Mouse (Mus musculus): Measurements from ENCODE around the gene Pla2g4b. TPM values are rescaled to one million over a fixed set of nuclear protein-coding genes. Genes with fewer than 3 reads are reported as not detected.

Pla2g4b gene
- total RNA-seq, 2 experiments from 2014 or later: 3.6 to 3.7 TPM

DNA sequence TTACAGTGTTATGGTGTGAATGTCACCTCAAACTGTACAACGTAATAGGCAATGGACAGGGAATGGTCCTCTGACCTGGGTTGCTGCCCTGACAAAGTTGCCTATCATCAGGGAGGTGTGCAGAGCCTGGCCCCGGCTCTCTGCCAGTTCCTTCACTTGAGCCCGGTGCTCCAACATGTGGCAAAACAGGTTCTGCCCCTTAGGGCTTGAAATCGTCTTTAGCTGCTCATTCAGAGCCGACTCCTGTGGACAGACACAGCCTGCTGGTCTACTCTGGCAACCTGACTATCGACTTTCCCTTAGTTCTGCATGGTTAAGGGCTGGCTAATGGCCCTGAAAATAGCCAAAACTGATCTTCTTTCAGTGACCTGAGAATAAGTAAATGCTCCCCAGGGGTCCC, 27.0 kb downstream of the Pla2g4b start:
- no peak for DNase-seq (ENCODE audit: low spot score in 2 of 2)

DNA sequence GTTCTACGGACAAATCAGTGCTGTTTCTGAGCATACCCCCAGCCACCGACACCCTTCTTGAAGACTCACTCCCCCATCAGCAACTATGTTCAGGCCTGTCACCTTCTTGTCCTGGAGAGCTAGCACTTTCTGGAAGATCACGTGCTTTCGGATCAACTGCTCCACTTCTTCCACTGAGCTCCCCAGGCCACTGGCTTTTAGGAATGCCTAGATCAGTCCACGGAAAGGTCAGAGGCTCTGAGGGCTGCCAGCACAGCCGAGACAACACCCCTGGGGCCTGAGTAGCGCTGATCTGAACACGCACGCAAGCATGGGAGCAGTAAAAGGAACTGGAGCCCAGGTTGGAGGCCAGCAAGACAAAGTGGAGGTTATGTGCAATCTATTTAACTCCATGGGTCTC, 27.4 kb downstream of the Pla2g4b start:
- no peak for DNase-seq (ENCODE audit: low spot score in 2 of 2)

DNA sequence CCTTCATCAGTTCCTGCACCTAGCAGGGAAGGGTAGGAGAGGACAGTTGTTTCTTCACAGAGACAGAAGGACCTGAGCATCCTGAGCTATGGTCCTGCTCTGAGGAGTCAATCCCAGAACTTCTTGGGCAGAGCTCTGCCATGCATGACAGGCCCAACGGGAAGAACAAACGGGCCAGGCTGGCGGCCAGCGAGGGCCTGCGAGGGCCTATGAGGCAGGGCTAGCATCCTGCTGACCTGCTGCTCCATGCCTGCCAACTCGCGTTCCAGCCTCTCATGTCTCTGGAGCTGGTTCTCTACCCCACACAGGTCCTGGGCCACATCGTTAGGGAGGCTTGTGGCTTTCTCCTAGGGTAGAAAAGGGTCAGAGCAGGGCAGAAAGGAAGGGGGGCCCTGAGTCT, 29.0 kb downstream of the Pla2g4b start:
- DNase-seq (ENCODE audit: low spot score in 2 of 2): no peak

DNA sequence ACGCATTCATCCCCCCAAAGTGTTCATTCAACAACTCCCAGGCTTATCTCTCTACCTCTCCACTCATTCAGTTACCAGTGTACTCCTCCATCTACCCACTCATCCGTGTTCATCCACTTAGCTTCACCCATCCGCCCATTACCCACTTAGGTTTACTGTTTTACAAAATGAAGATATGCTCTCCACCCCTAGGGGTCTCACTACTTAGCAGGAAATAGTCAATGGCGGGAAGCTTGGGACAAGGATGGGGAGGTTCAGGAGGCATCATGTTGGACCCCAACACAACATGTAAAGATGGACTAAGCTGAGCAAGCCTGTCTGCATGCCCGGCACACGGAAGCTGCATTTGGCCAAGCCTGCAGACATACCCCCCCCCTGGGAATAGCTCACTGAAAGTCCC, 31.4 kb downstream of the Pla2g4b start:
- no peak for DNase-seq (ENCODE audit: low spot score in 2 of 2)

DNA sequence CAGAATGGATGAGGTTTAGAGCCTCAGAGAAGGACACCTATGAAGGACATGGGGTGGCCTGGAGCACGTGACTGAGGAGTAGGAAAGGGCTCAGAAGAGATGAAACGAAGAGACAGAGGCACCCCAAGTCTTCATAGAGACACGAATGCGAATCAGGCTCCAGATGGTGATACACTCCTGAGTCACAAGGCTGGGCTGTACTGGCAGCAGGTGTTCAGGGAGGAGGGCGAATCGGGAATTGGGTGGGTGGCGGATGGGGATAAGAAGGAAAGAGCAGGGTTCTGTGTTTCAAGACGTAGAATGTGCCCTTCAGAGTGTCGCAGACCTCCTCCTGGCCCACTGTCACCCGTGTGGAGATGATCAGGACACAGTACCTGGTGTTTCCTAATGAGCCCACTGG, 32.0 kb downstream of the Pla2g4b start:
- DNase-seq (ENCODE audit: low spot score in 2 of 2): no peak

DNA sequence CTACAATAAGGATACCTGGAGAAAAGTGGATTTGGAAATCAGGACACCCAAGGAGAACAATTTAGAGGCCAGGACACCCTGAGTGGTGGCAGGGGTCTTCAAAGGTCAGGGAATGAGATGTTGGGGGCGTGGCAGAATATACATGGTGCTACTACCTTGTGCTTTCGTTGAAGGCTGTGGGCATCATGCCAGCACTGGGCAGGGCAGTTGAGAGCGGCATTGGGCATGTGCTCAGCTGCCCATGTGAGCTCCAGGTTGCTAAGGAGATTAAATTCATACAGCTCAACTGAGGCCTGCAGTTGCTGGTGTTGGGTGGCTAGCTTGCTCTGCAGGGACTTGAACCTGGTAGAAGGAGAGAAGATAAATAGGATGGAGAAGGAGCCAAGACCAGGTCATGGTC, 33.0 kb downstream of the Pla2g4b start:
- DNase-seq (ENCODE audit: low spot score in 2 of 2): no peak

DNA sequence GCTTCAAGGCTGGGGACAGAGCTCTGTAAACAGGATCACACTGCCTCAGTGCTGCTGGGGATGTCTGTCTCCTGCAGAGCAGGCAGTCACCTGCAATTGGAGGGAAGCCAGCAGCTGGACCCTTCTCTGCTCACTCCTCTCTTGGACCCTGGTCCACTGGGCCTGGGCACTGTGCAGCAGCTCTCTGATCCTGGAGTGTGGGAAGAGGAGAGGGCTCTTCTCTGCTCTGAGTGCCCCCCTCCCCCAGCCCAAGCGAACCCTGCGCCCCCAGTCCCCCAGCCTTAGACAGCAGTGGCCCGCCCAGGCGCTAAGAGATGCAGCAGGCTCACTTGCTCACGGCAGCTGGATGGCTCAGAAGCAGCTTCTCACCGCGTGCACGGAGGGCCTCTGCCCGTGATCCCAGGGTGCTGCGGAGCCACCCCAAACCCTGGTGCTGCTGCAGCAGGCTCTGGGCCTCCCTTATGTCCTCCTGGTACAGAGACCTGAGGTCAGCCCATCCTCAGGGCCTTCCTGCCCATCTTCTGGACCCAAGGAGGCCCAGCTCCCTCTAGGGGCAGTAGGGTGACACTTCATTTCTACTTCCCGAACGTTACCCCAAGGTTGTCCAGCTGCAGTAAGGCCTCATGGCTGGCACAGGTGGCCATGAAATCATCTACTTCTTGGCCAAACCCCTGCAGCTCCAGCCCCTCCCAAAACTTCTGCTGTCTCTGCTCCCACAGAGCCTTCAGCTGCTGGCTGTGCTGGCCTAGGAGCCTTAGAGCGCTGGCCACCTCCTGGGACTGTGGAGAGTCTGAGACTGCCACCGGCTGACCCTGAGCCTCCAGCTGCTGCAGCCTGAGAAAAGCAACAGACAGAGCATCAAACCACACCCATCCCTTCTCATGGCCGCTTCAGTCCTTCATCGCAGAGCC, 35.6 kb downstream of the Pla2g4b start:
- DNase-seq (ENCODE audit: low spot score in 2 of 2): no peak

DNA sequence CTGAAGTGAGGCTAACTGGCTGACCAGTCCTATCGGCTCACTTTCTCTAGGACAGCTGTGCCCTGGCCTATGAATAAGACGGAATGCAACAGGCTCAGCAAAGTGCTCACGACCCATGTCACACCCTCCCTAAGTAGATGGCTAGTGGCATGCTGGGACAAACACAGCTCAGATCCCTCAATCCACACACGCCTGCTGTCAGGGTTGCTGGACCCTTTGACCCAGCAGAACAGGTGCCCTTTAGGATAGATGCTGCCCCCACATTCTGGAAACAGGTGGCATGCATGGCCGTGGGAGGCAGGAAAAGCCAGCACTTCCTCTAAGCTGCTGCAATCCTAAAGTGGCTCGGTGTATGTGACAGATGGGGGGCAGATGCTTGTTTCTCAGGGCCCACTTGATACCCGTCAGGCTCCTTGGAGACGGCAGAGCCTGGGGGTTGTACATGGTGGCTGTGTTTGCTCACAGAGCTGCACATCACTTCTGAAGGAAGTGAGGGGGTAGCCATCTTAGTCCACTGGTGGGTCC, 36.3 kb downstream of the Pla2g4b start:
- no peak for DNase-seq (ENCODE audit: low spot score in 2 of 2)

DNA sequence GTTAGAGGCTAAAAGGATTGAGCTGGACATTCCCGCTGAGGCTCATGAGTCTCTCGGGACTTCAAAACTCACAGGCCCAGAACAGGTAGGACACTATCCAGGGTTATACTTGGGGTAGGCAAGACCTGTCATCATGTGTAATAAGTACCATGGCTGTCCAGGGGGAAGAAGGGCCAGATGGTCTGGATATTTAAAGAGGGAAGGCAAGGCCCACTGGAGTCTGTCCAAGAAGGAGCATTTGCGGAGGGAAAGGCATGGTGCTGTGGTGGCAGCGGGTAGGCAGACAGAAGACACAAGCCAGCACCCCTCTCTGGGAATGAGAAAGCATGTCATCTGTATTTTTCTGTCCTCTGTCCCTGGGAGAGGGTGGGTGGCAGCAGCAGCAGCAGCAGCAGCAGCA, 40.9 kb downstream of the Pla2g4b start:
- no peak for DNase-seq (ENCODE audit: low spot score in 2 of 2)

DNA sequence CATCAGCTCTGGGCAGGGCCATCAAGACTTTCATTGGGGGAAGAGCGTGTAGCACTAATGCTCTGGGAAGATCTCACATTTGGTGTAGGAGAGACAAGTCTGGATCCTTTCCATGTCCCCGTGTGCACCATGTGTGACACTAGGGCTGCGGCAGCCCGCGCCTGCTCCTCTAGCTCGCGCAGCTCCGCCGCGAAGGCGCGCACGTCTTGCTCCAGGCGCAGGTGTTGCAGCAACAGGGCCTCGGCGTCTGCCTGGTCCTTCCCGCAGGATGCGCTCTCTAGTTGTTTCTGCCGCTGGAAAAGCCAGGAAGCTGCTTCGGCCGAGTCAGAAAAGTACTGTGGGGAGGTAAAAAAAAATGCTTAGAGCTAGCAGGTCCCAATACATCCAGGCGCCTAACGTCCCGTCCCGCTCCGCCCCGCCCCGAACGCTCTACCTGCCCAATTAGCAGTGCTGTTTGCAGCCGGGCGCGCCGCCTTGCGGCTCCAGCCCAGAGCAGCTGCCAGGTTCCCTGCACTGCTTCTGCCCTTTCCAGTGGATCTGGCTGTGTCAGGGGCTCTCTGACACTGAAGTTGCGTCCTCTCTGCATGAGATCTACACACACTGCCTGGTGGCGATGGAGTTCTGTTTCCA, 43.0 kb downstream of the Pla2g4b start:
- no peak for DNase-seq (ENCODE audit: low spot score in 2 of 2)

DNA sequence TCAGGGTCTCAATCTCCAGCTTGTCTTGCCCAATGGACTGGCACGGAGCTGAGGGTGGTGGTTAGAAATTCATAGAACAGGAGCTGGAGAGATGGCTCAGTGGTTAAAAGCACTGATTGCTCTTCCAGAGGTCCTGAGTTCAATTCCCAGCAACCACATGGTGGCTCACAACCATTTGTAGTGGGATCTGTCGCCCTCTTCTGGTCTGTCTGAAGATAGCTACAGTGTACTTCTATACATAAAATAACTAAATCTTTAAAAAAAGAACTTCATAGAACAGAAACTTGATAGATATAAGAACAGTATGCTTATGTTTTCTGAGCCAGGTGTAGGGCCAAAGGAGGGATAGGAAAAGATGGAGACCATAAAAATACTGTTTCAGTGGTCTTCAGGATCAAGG, 49.2 kb downstream of the Pla2g4b start:
- DNase-seq (ENCODE audit: low spot score in 2 of 2): no peak

DNA sequence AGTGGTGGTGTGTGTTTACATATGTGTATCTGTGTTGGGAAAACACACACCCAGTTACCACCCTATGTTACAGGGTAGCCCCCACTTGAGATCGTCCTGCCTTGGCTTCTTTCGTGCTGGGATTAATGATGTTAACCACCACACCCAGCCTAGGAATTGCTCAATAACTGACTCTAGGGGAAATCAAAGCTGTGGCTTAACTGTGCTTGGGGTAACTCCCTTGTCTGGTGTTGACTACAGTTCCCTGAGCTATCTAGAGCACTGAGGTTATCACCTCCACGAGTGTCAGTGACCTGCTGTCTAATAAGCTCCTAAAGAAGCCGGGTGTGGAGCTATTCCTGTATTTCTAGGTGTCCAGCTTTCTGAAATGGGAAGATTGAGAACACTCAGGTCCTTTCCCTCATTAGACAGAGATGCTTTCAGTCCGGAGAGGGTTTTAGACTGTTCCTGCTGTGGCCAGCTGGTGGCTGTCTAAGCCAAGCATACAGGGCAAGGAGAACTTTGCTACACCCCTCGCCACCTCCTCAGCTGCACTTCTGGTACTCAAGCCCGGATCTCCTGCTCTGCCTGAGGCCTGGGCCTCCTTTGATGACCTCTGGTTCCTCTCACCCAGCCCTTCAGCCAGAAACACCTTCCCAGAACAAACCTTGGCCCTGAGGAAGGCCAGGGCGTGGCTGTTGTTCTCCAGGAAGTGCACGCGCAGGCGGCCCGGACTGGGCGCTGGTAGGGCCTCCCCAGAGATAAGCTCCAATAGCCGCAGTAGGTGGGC, 51.6 kb downstream of the Pla2g4b start:
- no peak for DNase-seq (ENCODE audit: low spot score in 2 of 2)

DNA sequence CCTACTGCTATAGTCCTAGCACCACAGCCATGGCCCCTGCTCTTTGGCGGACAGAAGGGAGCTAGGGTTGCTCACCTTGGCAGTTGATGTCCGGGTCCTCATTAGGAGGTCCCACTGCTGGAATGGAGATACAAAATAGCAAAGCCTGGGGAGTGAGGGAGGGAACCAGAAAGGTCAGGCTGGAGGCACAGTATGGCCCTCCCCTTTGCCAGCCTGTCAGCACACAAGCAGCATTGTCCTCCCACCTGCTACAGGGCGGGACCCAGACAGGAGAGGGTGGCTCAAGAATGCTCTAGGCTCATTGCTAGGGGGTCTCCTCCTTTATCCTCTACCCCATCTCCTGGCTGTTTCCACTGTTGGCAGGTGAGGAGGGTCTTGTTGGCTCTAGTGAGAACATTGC, 52.8 kb downstream of the Pla2g4b start:
- DNase-seq (ENCODE audit: low spot score in 2 of 2): no peak

DNA sequence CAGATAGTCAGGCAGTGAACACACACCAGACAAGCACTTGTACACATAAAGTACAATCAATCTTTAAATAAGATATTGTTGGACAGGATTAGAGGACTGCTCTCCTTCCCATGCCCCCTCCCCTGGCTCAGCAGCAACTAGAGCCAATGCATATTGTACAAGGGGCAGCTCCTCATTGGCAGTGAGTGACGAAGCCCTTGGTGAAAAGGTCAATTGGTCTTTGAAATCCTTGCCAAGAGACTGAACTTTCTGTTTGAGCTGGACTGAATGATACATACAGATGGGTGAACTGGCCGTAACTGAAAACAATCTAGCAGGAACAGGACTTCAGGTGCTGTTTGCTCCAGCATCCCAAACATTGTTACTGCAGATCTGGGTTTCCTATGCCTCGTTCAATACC, 54.2 kb downstream of the Pla2g4b start:
- no peak for DNase-seq (ENCODE audit: low spot score in 2 of 2)

DNA sequence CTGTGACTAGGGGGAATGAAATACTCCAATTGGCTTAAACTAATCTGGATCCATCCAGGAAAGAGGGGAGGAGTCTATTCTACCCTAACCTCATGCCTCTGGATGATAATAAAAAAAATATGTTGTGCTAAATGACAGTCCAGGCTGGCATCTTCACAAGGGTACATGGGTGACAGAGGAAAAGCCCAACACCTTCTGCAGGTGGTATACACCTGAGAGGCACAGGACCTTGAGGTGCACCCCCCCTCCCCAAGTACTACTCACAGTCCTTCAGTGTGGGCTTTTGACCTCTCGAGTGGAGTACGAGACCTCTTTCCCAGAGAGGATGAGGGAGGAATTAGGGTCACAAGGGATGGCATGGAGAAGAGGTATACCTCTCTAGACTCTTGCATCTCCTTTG, 54.7 kb downstream of the Pla2g4b start:
- no peak for DNase-seq (ENCODE audit: low spot score in 2 of 2)

DNA sequence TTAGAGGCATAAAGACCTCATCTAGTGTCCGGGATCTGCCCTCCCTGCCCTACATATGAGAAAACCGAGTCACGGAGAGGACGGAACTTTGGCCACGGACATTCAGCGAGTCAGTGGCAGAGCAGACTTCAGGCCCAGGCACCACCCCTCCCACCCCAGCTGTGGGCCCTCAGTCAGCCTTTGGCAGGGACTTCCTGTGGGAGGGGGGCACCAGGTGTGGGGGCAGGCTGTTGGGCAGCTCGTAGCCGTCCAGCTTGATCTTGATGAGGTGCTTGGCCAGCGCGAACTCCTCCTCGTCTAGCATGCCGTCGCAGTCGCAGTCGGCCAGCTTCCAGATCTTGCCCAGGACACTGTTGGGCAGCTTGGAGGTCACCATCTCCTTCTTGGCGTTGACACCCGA, 57.8 kb downstream of the Pla2g4b start:
- DNase-seq (ENCODE audit: low spot score in 2 of 2): no peak

Small RNA genes lying within 50 kb of the gene (microRNA-seq; reads per million reads assigned to microRNA genes)
- gene Mir7665: not detected

Other genes with a start within 250 kb of the Pla2g4b start
- 10 to 100 TPM; 30.0 to 30.8 TPM for gene Rpap1, start 245.9 kb upstream of the Pla2g4b start, total RNA-seq (2021)
- gene Tyro3, start 235.7 kb upstream of the Pla2g4b start, total RNA-seq (2021): 10 to 100 TPM; 13.3 to 15.6 TPM
- 10 to 100 TPM; 56.9 to 58.7 TPM for gene Mga, start 136.2 kb upstream of the Pla2g4b start, total RNA-seq (2021)
- 10 to 100 TPM; 25.3 to 27.2 TPM for gene Mapkbp1, start 60.7 kb upstream of the Pla2g4b start, total RNA-seq (2021)
- 10 to 100 TPM; 15.0 to 16.8 TPM for gene Jmjd7, start 5.9 kb upstream of the Pla2g4b start, total RNA-seq (2021)
- gene Gm28042, start 5.9 kb upstream of the Pla2g4b start, total RNA-seq (2021): 1 to 10 TPM; 1.5 to 4.2 TPM
- gene Ehd4, start 121.2 kb downstream of the Pla2g4b start, total RNA-seq (2021): 10 to 100 TPM; 46.6 to 47.0 TPM
- 1 to 10 TPM; 2.2 to 2.9 TPM for gene Pla2g4e, start 211.9 kb downstream of the Pla2g4b start, total RNA-seq (2021)